19 mouse cellular contexts compared by ENCODE assay signal in genomic region chr13:114397281-114397680, GRCm38 (mm10). TPM values are rescaled to one million over a fixed set of nuclear protein-coding genes. Genes with fewer than 3 reads are reported as not detected.
DNase-seq lines count a peak whose midpoint lies in the region; ATAC-seq and TF ChIP-seq lines count a peak whose summit lies in the region.
"Had no signal": no experiment of that assay in that cellular context is flagged by ENCODE, and none has a peak within 500 bp of the region (broad histone marks: within the 10 kb centered on the region; RNA-seq: fewer than 3 reads in every experiment).

No protein-coding gene starts in this region.

- 69% methylated on average over 9 of the region's 9 CpGs for WGBS in intestine, embryonic 16.5 days
- WGBS in intestine, embryonic 15.5 days: 76% methylated on average over 9 of the region's 9 CpGs

- no peak for TF ChIP-seq CTCF in testis, adult 2 months (IDR thresholded peaks at IDR 0.05; ENCODE audit: control insufficient read depth, insufficient read depth, insufficient replicate concordance, low read depth, low read length)

- H3K36me3 ChIP-seq in intestine, embryonic 16.5 days (ENCODE audit: control insufficient read depth, insufficient read depth, low read length): no peaks in the 10 kb centered on the region
- no peaks in the 10 kb centered on the region for H3K36me3 ChIP-seq in intestine, embryonic 15.5 days
- H3K36me3 ChIP-seq in testis, adult 2 months (ENCODE audit: control insufficient read depth, insufficient read depth, low read length): no peaks in the 10 kb centered on the region
- H3K36me3 ChIP-seq: embryonic facial prominence, embryonic 13.5 days; heart, embryonic 15.5 days; hindbrain, embryonic 13.5 days had no signal

- no peak for DNase-seq in testis, postnatal 10 days (ENCODE audit: low spot score)
- DNase-seq in retina, embryonic 14.5 days (ENCODE audit: low spot score): peak; percentile 70
- no peak for DNase-seq in frontal cortex, postnatal 36 days (ENCODE audit: low spot score in 2 of 2)
- DNase-seq: adrenal gland, postnatal 10 days; cerebellum, adult 11 months; cerebellum, adult 8-10 months; cerebellum, postnatal 14 days; gastrocnemius, postnatal 14 days; heart, adult 2 months; heart, postnatal 14 days had no signal

- no peak overlapping the region for H3K4me2 ChIP-seq in intestine, embryonic 16.5 days (ENCODE audit: low read depth, low read length)
- H3K4me2 ChIP-seq in intestine, embryonic 15.5 days (replicated peaks): no peak overlapping the region; the same call in 1 of the 2 replicates
- H3K4me2 ChIP-seq: embryonic facial prominence, embryonic 13.5 days; heart, embryonic 11.5 days; heart, embryonic 15.5 days; hindbrain, embryonic 13.5 days had no signal

- no peaks in the 10 kb centered on the region for H3K4me1 ChIP-seq in intestine, embryonic 16.5 days (ENCODE audit: control insufficient read depth, insufficient read depth, low read length)
- H3K4me1 ChIP-seq in intestine, embryonic 15.5 days (replicated peaks): no peaks in the 10 kb centered on the region
- H3K4me1 ChIP-seq in testis, adult 2 months (ENCODE audit: control insufficient read depth, insufficient read depth, low read length): no peaks in the 10 kb centered on the region; the same call in 1 of the 2 replicates
- H3K4me1 ChIP-seq: embryonic facial prominence, embryonic 13.5 days; heart, embryonic 15.5 days; hindbrain, embryonic 13.5 days had no signal

- ATAC-seq in intestine, embryonic 16.5 days: 0 out of 2 replicates have a peak, but pooled peaks have one; percentile 19
- ATAC-seq in intestine, embryonic 15.5 days: no peak
- ATAC-seq: forebrain, embryonic 14.5 days; hindbrain, postnatal 0 days had no signal

- TF ChIP-seq POLR2A in testis, adult 2 months (IDR thresholded peaks at IDR 0.05; ENCODE audit: control insufficient read depth, low read depth, low read length): no peak

- H3K27me3 ChIP-seq in intestine, embryonic 16.5 days (replicated peaks; ENCODE audit: control insufficient read depth, insufficient read depth, low read length): no peaks in the 10 kb centered on the region
- no peaks in the 10 kb centered on the region for H3K27me3 ChIP-seq in intestine, embryonic 15.5 days (replicated peaks)
- no peaks in the 10 kb centered on the region for H3K27me3 ChIP-seq in testis, adult 2 months (ENCODE audit: control insufficient read depth, insufficient read depth, low read length)
- H3K27me3 ChIP-seq: embryonic facial prominence, embryonic 13.5 days; heart, embryonic 15.5 days; hindbrain, embryonic 13.5 days had no signal

- no peak overlapping the region for H3K4me3 ChIP-seq in intestine, embryonic 16.5 days (ENCODE audit: low read length)
- no peak overlapping the region for H3K4me3 ChIP-seq in intestine, embryonic 15.5 days (replicated peaks)
- peak overlapping the region; percentile 47 for H3K4me3 ChIP-seq in testis, adult 2 months (ENCODE audit: control insufficient read depth, low read depth, low read length)
- H3K4me3 ChIP-seq: embryonic facial prominence, embryonic 13.5 days; heart, adult 2 months; heart, embryonic 15.5 days; hindbrain, embryonic 13.5 days had no signal

- no peaks in the 10 kb centered on the region for H3K9me3 ChIP-seq in intestine, embryonic 16.5 days (ENCODE audit: control insufficient read depth, low read length)
- no peaks in the 10 kb centered on the region for H3K9me3 ChIP-seq in intestine, embryonic 15.5 days
- H3K9me3 ChIP-seq: embryonic facial prominence, embryonic 13.5 days; heart, embryonic 15.5 days; hindbrain, embryonic 13.5 days had no signal

- no peak overlapping the region for H3K9ac ChIP-seq in intestine, embryonic 16.5 days (ENCODE audit: low read depth, low read length)
- H3K9ac ChIP-seq in intestine, embryonic 15.5 days: no peak overlapping the region
- H3K9ac ChIP-seq: embryonic facial prominence, embryonic 13.5 days; heart, embryonic 15.5 days; hindbrain, embryonic 13.5 days had no signal

- no peak overlapping the region for H3K27ac ChIP-seq in intestine, embryonic 16.5 days (ENCODE audit: low read length)
- H3K27ac ChIP-seq in intestine, embryonic 15.5 days: no peak overlapping the region
- no peak overlapping the region for H3K27ac ChIP-seq in testis, adult 2 months (ENCODE audit: control insufficient read depth, insufficient read depth, low read depth, low read length)
- H3K27ac ChIP-seq: embryonic facial prominence, embryonic 13.5 days; heart, adult 2 months; heart, embryonic 15.5 days; hindbrain, embryonic 13.5 days; hindbrain, postnatal 0 days had no signal

RNA-seq across cellular contexts. Expression of gene Ndufs4, which starts 9.2 kb away (rescaled TPM):
- 309 and 322 TPM in 2 replicates for polyA plus RNA-seq in intestine, embryonic 16.5 days (2015; fragmentation: Nextera tagmentation; extraction: Ambion mirVana)
- 312 and 315 TPM in 2 replicates for polyA plus RNA-seq in intestine, embryonic 15.5 days (2015; fragmentation: Nextera tagmentation; extraction: Ambion mirVana)
- 48.6 and 49.3 TPM in 2 replicates for polyA plus RNA-seq in testis, adult 2 months (2012; rRNA removed)
